Mouse (Mus musculus) heart, adult 11 months (tissue): Measurements from ENCODE around the gene Aptx.

Source experiments
- DNase-seq: peaks from one replicate; pipeline ENCODE4 v3.0.0; 2022

The Aptx gene

DNA sequence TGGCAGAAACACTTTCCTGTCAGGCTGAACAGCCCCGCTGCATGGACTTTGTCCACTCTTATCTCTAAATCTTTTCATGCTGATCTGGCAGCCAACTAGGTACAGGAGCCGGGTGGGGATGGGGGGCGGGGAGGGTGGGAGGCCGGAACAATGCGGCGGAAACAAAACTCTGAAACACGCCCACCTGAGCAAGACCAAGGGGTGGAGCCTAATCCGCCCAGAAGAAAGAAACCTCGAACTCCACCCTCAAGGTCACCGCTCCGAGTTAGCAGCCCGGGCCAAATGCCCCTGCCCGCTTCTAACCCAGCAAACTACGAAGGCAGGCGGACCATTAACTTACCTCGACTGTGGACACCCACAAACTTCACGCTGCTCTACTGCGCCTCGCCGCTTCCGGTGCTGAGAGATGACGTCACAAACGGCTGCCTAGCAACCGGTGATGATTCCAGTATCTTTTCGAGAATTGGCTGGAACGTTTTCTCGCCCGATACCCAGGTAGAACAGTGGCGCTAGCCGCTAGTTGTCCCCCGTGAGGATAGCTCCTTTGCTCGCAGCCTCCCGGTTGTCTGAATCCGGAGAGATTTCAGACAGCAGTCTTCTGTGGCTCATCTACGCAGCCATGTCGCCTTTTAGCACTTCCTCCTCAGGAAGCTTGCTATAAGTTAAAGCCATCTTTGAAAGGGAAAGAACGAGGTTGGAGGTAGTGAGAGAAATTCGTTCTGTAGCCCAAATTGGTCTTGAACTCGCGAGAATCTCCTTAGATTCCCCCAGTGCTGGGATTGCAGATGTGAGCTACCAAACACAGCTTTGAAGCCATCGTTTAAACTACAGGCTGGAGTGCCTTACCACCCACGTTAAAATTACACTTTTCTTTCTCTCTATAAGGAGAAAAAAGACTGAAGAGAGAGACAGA, at the start of gene Aptx:
Aptx (minus strand) TSS at position 398 of the 913 bp plus-strand sequence.
- DNase-seq = peak; percentile 99

DNA sequence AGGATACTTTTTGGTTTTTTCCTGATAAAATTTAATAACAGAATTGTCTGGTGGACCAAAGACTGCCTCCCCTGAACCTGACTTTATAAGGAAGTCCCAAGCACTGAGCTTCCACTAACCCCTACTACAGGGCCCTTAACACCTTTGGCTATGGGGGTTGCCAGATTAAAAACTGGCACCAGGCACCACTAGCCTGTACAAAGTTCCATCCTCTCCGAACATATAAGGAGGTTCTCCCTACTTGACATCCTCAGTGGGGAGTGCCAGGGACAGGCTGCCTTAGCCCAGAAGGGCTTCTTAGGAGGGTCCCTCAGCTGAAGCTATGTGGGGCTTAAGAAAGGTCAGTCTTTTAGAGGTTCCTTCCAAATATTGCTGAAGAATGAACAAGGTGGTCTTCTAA, 32.4 kb upstream of the Aptx start:
- DNase-seq = peak; percentile 75

DNA sequence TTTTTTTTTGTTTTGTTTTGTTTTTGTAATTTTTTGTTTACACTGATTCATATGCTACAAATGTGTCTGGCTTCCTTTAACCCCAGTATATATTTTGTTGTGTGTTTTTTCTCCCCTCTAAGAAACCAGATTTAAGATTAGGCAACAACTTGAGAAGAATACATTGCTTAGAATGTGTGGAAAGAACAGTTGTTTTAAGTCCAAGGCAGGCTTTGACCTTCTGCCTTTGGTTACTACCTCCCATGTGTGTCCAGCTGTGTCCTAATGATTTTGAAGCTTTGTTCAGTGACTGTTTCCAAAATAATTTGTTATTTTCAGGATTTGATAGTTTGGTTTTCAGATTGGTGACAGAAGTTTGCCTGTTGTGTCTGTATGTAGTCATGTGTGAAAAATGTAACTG, 28.3 kb upstream of the Aptx start:
- peak; percentile 8 for DNase-seq

GRCm38 (mm10) chr4:40727247-40727646, 24.3 kb upstream of the Aptx start:
- peak; percentile 40 for DNase-seq

DNA sequence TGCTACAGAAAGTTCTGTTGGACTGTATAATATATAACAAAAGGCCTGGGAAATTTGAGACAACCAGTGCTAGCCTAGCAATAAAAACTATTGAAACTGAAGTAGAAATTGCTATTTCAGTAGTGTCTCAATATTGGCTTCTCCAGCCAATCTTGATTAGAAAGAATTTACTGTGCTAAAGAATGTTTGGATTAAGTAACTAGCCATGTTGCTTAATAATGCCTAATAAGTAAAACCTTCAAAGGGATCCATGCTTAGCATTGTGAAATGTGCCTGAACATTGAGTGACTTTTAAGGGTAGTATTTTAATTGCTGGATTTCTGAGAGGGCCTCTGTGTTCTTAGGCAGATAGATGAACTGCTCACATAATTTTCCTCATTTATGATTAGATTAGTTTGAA, 22.6 kb upstream of the Aptx start:
- DNase-seq = no peak

DNA sequence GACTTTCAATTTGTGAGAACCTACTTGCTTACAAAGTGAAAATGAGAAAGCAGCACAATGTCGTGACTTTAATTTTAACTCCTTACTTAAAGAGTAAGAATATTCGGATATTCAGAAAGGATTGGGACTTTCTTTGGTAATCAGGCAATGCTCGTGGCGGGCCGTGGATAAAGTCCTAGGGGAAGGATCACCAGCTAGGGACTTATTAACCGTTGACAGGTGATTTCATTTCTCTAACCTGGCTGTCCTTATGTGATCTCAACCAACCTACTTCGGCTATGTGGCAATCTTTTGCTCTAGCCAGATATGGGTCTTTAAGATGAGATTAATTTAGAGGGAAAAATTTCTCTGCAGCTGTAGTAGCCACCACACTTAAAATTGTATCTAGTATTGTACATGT, 22.1 kb upstream of the Aptx start:
- peak; percentile 36 for DNase-seq

- DNase-seq = peak; percentile 99
Observed at GRCm38 (mm10) chr4:40722687-40723460, 19.9 kb upstream of the Aptx start.

GRCm38 (mm10) chr4:40722011-40722666, 19.1 kb upstream of the Aptx start, which contains the start of gene Dnaja1:
Gene Dnaja1, plus strand, starts transcription at chr4:40722150.
- DNase-seq = peak; percentile 100

- no peak for DNase-seq
Observed at GRCm38 (mm10) chr4:40720910-40721309, 17.9 kb upstream of the Aptx start.

- peak; percentile 66 for DNase-seq
Observed at GRCm38 (mm10) chr4:40717141-40717540, 14.1 kb upstream of the Aptx start.

GRCm38 (mm10) chr4:40703710-40704275, 799 bp upstream of the Aptx start:
- DNase-seq = no peak

DNA sequence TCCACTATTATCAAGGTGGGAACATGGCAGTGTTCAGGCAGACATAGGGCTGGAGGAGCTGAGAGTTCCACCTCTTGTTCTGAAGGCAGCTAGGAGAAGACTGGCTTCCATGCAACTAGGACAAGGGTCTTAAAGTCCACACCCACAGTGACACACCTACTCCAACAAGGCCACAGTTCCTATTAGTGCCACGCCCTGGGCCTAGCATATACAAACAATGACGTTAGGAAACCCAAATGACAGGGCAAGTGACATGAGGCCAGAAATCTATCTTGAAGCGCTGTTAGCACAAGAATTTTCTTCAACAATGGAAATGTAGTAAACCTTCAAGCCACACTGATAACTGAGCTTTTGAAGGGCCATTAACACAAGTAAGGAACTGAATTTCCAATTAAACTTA, 1.2 kb downstream of the Aptx start:
- peak; percentile 84 for DNase-seq

DNA sequence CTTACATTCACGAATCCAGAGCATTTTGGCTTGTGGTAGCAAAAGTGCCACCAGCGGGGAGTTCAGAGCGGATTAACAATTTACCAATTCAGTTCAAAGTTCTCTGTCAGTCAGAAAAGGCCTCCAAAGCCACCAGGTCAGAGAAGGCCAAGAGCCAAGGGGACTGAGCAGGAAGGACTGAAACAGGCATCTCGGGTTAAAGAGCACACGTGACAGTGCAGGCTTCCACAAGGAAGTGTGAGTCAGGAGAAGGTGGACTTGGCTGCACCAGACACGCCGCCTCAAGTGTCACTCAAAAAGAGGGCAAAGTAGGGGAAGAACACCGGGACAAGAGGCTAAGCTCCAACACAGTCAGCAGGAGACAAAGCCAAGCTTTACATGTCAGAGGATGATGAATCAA, 2.8 kb downstream of the Aptx start:
- DNase-seq = peak; percentile 94

- peak; percentile 51 for DNase-seq
Observed at GRCm38 (mm10) chr4:40697059-40697458, 5.9 kb downstream of the Aptx start.

- DNase-seq = no peak
Observed at GRCm38 (mm10) chr4:40691100-40691499, 11.9 kb downstream of the Aptx start.

DNA sequence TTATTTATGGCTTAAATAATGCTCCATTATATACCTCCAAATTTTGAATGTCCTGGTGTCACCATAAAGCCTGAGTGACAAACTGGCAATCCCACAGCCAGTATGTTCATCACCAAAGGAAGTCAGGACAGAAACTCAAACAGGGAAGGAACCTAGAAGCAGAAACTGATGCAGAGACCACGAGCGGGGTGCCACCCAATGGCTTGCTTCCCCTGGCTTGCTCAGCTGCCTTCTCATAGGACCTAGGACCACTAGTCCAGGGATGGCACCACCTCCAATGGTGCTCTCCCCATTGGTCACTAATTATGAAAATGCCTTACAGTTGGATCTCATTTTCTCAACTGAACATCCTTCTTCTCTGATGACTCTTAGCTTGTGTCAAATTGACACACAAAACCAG, 19.7 kb downstream of the Aptx start:
- DNase-seq = peak; percentile 76

- peak; percentile 76 for DNase-seq
Observed at GRCm38 (mm10) chr4:40682359-40682758, 20.6 kb downstream of the Aptx start.

- DNase-seq = peak; percentile 74
Observed at GRCm38 (mm10) chr4:40681908-40682307, 21.1 kb downstream of the Aptx start.

GRCm38 (mm10) chr4:40680250-40680860, 22.6 kb downstream of the Aptx start:
- DNase-seq = peak; percentile 86

DNA sequence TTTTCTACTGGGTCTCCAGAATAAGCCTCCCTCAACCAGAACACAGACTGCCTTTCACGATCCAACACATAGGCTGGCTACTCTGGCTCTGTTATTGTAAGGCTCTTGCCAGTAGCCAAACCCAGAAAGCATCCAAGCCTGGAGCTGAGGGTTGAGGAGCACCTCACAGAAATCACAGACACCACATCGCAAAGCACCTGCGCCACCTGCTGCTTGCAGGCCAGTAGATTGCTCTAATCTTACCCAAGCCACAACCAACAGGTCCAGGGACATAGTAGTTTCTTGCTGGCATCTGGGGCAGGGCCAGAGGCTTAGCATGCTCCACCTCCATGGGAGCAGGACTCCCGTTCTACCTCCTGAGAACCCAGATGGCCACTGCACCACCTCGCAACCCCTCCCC, 25.9 kb downstream of the Aptx start:
- peak; percentile 81 for DNase-seq

- peak; percentile 55 for DNase-seq
Observed at GRCm38 (mm10) chr4:40676338-40676737, 26.7 kb downstream of the Aptx start.

- DNase-seq = peak; percentile 80
Observed at GRCm38 (mm10) chr4:40673526-40673925, 29.5 kb downstream of the Aptx start.
